Mouse (Mus musculus) right cerebral cortex, postnatal 25 days (tissue): Measurements from ENCODE around the gene Prrg2.
A peak's percentile ranks its signal among the peaks of the same experiment; 100 is the strongest.
"Not testable (repeated sequence)": the region's sequence is repeated elsewhere in the genome, so short reads cannot be mapped to it uniquely, and the experiment has no call there.

ENCODE experiments used
- DNase-seq: peaks from one replicate; pipeline ENCODE4 v3.0.0; 2022

Gene Prrg2

DNA sequence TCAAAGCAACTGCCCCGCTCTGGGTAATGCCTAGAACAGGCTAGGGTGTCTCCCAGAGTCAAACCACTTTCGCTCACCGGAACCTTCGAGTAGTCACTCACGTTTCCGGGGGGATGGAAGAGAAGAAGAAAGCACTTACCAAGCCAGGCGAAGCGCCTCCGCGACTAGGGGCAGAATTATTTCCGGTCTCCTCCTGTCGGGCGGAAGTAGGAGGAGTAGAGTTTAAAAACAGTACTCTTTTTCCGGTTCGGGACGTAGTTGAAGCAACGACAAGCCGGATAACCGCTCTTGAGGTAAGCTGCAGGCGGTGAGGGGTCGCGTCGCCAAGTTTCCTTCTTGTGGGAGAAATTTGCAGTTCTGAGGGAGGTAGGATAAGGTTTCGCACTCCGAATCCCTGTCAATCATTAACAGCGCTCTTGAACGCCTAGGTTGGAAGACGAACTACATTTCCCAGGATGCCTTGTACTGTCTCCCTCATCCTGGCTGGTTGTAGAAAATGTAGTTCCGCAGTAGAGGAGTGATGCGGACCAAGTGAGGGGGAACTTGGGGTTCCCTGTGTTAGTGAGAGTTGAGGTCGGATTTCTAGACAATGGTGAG lies at the start of gene Prrg2, which contains the start of gene Nosip:
Gene Prrg2 (minus strand): TSS at position 439 of the 597 bp plus-strand sequence.
Gene Nosip (plus strand): TSS at position 191 of the 597 bp plus-strand sequence.
- DNase-seq = peak; percentile 91

DNA sequence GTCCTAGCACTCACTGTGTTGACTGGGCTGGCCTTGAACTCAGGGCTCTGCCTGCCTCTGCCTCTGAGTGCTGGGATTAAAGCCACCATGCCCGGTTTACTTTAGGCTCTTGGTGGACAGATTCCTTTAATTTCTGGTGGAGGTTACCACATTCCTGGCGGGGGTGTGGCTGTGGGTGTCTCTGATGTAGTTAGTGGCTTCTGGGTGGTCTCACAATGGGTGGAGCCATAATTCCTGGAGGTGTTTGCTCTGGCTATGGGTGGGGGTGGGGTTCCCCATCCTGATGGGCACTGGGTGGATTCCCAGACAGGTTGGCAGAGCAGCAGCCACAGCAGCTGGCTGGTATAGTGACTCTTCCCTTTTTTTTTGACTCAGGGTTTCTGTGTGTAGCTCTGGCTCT lies 49.5 kb upstream of the Prrg2 start:
- no peak for DNase-seq

DNA sequence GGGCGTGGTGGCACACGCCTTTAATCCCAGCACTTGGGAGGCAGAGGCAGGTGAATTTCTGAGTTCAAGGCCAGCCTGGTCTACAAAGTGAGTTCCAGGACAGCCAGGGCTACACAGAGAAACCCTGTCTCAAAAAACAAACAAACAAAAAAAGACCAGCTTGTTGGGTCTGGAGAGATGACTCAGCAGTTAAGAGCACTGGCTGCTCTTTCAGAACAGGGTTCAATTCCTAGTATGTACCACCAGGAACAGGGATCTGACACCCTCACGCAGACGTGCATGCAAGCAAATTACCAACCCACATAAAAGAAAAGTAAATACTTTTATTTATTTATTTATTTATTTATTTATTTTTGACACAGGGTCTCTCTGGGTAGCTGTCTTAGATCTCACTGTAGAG lies 47.6 kb upstream of the Prrg2 start:
- not testable (repeated sequence) for DNase-seq

DNA sequence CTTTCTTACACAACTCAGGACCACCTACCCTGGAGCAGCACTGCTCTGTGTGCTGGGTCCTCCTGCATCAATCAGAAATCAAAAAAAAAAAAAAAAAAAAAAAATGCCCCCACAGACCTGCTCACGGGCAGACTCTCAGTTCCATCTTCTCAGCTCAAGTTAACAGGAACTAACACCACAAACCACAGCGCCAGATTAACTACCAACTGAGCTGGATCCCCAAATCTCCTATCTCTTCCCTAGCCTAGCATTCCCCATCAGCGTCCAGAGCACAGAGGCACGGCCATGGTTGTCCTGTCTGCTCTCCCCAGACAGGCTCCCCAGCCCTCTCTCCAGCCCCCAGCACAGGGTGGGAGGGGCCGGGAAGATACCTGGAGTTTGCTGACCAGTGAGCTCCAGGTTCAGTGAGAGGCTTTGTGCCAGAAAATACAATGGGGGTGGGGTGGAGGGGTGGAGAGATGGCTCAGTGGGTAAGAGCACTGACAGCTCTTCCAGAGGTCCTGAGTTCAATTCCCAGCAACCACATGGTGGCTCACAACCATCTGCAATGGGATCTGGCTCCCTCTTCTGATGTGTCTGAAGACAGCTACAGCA lies 44.7 kb upstream of the Prrg2 start:
- DNase-seq = no peak

DNA sequence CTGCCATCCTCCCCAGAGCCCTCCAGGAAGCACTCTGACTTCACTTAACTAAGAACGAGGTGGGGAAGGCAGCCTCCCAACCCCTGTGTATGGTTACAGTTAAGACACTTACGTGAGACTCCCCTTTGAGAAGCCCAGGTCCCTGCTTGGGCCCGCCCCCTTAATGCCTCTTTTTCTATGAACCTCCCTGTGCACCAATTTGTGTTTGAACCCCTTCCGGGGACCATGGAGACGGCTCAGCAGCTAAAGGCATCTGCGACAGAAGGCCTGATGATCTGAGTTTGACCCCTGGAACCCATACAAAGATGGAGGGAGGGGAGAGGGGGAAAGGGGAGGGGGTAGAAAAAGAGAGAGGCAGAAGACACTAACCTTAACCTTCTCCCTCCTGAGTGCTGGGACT lies 44.0 kb upstream of the Prrg2 start:
- DNase-seq = no peak

DNA sequence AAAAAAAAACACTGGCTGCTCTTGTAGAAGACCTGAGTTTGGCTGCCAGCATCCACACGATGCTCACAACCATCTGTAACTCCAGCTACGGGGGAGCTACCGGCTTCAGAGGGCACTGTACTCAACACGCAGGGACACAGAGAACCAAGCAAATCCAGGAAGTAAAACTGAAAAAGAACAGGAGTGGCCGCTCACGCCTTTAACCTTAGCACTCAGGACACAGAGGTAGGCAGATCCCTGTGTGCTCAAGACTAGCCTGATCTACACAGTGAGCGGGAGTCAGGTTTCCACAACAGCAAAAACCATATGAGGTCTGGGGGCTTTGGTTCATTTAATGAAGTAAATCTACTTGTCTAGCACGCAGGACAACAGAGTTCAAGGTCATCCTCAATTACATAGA lies 43.0 kb upstream of the Prrg2 start:
- DNase-seq = no peak

DNA sequence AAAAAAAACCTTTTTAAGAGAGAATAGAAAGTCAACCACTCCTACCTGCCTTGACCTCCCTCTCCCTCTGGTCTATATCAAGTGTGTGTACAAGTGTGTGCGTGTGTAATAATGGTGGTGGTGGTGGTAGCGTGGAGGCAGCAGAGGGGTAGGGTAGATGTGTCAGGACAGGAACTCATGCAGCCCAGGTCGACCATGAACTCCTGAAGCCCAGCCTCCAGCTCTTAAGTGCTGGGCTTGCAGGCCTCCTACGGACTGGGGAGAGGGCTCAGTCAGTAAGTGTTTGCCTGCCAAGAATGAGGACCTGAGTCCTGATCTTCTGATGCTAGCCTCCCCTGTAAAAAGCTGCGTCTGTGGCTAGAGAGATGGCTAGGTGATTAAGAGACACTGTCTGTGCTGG lies 42.5 kb upstream of the Prrg2 start:
- no peak for DNase-seq

DNA sequence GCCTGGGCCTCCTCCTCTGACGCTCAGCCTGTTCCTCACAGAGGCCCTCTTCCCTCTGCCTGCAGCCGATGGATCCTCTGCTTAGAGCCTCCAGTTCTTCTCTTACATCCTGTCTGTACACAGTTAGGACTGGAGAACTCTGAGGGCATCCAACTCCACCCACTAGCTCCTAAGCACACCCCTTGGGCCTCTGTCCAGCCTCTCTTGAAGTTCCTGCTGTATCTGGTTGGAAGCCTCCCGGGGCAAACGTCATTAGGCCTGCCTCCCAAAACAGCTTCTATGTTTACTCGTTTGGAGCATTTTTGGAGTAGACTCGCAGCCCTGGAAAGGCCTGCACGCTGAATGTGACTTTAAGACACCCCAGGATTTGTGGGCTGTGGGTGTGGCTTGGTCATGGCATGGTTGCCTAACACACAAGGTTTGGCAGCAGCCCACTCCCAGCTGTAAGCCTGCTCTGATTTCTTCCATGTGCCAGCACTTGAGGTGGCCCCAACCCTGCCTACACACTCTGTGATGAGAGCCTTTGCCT lies 41.2 kb upstream of the Prrg2 start, which contains the start of gene Fcgrt:
Gene Fcgrt (minus strand): TSS at position 200 of the 529 bp plus-strand sequence.
- DNase-seq = peak; percentile 41

DNA sequence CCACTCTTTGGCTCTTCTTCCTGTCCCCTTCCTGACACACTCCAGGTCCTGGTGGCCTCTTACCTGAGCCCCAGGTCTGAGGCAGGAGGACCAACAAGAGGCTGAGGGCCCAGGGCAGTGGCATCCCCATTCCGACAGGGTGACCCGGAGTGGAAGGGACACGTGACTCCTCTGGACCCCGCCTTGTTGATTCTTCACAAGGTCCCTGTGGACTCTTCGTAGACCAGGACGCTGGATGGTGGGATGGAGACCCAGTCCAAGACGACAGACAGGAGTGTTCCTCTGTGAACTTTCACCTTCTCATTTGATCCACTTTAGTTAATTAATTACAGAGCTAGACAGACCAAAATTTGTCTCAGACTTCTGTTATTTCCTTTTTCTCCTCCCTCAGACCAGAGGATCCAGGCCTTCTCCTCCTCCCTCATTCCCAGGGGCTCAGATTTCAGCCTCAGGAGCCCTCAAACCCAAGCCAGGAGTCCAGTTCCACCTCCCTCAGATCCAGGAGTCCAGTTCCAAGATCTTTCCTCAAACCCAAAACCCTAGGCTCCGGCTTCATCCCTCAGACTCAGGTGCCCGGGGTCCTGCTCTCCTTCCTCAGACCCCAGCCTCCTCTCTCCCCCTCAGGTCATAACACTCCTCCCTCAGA lies 40.6 kb upstream of the Prrg2 start:
- no peak for DNase-seq

DNA sequence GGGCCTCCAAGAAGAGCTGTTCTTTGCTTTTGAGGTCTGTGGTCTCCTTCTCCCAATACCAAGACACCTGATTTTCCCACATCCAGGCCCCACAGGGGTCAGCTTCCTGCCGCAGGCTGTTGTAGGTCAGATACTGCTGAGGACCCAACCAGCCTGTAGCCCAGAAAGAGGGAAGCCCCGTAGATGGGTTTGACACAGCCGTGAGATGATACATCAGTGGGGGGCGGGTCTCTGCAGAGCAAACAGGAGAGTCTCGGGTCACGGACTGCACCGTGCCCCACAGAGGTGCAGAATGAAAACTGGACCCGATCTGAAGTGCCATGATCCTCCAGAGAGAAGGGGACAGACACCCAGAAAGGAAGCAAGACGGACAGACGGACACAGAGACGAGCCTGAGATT lies 40.0 kb upstream of the Prrg2 start:
- DNase-seq = no peak

DNA sequence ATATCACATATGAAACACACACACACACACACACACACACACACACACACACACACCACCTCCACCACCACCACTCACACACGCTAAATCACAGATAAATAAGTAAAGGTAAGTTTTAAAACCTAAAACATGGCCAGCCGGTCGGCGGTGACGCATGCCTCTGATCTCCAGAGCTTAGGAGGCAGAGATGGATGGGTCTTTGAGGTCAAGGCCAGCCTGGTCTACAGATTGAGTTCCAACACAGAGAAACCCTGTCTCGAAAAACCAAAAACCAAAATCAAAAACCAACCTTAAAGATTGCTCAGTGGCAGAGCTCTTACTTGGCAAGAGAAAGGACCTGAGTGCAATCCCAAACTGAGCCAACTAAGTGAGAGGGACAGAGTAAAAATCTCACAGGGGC lies 37.6 kb upstream of the Prrg2 start:
- no peak for DNase-seq

DNA sequence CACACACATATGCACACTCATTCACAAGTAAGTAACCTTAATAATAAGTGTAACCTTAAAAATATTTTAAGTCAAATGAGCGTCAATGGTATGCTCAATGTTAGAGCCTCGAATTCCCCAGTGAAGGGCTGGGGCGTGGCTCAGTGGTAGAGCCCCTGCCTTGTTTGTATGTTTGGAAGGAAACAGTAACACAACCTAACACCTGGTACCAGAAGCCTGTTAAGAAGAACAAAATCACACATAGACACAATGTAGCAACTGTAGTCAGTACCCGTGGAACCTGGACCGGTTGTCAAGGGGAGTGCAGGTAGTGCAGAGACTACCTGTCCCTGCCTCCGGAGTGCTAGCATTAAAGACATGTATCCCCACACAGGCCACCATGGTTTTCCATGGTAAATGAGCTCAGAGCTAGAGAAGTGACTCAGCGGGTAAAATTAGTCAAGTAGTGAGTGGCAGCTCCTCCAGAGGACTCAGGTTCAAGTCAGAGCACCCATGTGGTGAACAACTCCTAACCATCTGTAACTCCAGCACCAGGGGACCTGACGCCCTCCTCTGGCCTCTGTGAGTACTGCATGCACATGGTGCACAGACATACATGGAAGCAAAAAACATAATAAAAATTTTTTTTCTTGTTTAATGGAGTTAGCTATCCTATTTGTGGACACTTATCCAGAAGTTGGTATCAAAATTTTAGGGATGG lies 36.2 kb upstream of the Prrg2 start:
- no peak for DNase-seq

DNA sequence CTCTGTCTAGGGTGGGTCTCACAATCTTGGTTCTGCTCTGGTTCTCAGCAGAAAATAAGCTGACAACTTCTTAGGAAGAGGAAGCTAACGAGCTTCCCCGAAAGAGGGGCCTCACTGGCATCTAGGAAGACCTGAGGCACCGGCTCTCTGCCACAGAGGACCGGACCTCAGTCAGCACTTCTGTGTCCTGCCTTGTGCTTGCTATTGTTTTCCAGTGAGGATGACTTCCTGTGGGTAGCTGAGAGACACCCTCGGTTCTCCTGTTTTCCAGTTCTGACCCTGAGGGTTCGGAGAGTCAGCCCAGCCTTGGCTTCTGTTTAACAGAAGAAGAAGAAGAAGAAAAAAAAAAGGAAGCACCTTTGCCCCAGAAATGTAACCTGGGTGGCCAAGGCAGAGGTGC lies 35.0 kb upstream of the Prrg2 start:
- no peak for DNase-seq

DNA sequence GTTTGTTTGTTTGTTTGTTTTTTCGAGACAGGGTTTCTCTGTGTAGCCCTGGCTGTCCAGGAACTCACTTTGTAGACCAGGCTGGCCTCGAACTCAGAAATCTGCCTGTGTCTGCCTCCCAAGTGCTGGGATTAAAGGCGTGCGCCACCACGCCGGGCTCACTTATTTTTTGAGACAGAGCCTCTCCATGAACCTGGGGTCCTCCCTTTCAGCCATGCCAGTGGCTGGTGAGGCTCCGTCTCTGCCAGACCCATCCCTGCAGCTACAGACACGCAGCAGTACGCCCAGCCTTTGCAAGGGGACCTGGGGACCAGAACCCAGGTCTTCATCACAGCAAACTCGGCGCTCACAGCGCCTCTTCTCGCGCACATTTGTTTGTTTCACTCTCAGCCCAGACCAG lies 33.5 kb upstream of the Prrg2 start:
- not testable (repeated sequence) for DNase-seq

DNA sequence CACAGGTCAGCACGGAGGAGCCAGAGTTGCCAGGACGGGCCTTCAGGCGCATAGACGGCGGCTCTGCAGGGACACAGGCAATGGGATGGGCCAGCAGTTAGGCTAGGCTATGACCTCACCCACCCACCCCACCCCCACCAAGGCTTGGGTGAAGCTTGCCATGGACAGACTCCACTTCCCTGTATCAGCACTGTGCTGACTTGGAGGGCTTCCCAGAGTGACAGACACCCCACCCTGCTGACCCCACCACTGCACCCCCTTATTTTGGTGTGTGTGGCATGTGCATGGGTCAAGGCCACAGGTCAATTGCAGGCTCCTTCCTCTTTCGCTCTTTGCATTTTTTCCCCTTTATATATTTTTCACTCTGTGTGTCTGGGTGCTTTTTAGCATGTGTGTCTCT lies 32.9 kb upstream of the Prrg2 start:
- DNase-seq = no peak

DNA sequence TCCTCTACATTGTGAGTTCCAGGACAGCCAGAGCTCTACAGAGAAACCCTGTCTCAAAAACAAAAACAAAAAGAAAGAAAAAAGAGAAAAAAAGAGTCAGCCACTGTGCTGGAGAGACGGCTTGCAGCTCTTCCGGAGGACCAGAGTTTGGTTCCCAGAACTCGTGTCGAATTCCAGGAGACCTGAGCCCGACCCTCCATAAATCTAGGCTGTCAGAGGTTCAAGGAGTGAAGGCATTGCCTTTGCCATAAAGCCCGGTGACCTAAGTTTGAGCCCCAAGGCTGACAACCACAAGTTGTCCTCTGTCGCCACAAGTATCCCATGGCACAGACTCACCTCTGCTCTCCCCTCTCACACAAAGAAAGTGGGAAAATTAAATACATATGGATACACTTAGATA lies 31.6 kb upstream of the Prrg2 start:
- no peak for DNase-seq

DNA sequence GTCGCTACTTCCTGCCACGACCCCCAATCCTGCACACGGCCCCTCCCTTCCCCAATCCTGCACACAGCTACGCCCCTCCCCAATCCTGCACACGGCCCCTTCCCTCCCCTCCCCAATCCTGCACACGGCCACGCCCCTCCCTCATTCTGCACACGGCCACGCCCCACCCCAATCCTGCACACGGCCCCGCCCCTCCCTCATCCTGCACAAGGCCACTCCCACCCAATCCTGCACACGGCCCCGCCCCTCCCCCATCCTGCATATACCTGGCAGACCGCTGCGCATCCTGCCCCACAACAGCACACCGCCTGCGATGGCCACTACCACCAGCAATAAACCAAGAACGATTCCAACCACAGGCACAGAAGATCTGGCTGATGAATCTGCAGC lies 31.0 kb upstream of the Prrg2 start:
- no peak for DNase-seq

DNA sequence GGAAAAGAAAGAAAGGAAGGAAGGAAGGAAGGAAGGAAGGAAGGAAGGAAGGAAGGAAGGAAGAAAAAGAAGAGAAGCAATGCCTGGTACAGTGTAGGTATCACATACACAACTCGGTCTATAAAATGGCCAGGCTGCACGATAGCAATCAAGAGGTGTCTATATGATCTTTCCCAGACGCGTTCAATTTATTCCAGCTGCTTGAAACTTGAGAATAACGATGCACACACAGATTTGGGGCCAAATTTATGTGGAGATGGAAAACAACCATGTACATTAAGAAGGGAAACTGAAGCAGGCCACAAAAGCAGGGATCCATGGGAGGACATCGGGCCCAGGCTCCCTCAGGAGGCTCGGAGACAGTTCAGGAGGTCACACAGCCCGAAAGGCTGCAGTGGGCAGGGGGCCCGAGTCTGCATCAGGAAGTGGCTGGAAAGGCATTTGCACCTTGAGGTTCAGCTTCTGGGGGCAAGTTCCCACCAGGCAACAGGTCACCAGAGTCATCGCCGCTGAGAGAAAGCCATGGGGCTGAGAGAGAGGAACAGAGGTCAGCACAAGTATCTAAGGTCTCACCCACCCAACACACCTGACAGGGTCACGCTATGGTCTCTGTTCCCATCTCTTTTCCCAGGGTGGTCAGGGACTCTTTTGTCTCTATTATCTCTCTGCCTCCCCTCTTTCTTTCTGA lies 30.5 kb upstream of the Prrg2 start:
- DNase-seq = no peak

DNA sequence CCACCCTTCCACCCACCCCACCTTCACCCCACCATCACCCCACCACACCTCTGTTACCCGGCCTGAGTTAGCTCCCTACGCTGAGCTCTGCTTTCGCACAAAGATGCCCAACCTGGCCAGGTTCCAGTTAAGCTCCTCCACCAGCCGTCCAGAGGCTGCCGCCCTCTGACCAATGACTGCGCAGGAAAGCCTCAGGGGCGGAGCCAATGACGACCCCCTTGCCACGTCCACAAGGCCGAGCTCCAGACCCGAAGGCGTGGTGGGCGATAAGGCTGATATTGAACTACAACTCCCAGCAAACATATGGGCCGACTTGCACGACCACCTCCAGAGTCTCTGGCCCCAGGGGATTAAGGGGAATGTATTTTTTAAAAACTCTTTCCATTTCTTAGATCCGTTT lies 29.6 kb upstream of the Prrg2 start, which contains the start of gene Rcn3:
Gene Rcn3 (minus strand): TSS at position 174 of the 400 bp plus-strand sequence.
- no peak for DNase-seq

DNA sequence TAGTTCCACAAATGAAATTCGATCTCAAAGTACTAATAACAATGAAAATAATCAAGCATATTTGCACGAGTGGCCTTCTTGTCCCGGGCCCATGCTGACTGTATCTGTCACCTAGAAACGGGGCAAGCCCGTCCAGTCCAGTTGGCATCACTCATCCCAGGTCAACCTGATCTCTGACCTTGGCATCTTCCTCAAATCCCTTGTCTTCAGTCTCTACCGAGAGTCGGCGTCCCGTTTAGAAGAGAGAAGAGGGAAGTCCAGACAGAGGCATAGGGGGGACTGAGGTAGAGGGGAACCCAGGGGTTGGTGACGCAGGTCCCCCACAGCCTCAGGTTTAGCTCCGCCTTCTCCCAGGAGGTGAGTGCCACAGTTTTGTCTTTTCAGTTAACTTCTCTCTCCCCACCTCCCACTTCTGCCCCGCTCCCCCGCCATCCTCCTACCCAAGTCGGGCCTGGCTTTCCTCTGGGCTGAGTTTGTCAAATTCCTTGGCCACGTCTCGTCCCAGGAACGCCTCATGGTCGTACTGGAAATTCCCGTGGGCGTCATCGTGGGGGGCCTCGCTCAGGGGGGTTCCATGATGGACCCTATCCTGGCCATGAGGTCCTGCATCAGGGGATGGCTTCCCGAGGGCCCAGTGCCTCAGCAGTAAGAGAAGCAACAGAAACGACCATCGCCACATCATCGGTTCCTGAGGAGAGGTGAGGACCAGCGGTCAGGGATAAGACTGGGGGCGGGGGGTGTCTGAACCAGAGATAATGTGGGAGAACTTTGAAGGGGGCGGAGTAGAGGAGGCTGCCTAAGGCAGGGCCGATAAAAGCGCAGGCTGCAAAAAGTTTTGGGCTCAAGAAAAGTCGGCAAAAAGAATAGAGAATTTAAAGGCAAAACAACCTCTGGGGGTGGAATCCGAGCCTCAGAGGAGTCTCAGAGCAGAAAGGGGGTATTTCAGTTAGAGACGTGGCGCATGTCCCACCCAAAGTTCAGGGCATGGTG lies 28.8 kb upstream of the Prrg2 start:
- no peak for DNase-seq

DNA sequence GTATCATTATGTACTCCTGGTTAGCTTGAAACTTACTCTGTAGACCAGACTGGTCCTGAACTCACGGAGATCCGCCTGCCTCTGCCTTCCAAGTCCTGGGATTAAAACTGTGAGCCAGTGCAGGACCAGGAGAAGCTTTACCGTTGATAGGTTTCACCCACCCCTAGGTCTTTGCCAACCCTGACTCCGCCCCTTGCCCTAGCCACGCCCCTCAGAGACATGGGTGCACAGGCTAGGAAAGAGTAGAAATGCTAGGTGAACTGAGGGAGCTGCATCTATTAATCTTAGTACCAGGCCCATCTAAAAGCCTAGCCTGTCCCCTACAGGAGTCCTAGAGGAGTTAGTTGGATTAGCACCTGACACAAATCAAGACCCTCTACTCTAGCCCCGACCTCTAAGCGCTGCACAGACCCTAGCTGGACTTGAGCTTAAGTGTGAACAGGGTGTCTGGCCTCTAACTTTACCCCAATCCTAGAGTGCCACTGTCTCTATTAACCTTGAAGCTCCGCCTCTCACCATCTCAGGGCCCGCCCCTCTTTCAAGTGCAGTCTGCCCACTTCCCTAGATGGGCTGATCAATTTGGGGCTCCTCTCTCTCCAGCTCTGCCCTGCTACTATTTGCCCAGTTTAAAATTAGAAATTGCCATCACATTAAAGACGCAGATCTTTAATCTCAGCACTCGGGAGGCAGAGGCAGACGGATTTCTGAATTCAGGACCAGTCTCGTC lies 27.9 kb upstream of the Prrg2 start:
- no peak for DNase-seq
